Mouse (Mus musculus): ENCODE measurements around the gene Nfasc.

DNA sequence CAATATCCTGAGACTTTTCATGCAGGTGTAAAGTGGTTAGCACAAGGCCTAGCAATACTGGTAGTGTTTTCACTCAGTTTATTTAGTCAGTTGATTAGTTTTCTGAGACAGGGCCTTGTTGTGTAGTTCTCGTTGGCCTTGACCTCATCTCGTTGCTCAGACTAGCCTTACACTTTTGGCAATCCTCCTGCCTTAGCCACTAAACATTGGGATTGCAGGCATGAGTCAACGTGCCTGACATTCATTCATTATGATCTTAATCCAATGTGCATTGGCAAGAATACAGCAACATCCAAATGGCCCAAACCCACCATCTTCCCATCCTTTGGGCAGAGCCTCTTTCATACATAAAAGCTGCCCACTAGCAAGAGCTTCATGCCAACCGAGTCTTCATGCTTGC lies 129.5 kb downstream of the Nfasc start:
- TF ChIP-seq CTCF (IDR thresholded peaks at IDR 0.05; ENCODE audit: control insufficient read depth, insufficient read depth, low read length) (no peak), POLR2A (IDR thresholded peaks at IDR 0.05; ENCODE audit: borderline replicate concordance, control insufficient read depth, low read depth, low read length) (no peak)
